Mouse (Mus musculus): ENCODE measurements around the gene Cyp4x1. TPM values are rescaled to one million over a fixed set of nuclear protein-coding genes. Genes with fewer than 3 reads are reported as not detected.

Gene Cyp4x1
- polyA plus RNA-seq, 1 experiment, result not detected

DNA sequence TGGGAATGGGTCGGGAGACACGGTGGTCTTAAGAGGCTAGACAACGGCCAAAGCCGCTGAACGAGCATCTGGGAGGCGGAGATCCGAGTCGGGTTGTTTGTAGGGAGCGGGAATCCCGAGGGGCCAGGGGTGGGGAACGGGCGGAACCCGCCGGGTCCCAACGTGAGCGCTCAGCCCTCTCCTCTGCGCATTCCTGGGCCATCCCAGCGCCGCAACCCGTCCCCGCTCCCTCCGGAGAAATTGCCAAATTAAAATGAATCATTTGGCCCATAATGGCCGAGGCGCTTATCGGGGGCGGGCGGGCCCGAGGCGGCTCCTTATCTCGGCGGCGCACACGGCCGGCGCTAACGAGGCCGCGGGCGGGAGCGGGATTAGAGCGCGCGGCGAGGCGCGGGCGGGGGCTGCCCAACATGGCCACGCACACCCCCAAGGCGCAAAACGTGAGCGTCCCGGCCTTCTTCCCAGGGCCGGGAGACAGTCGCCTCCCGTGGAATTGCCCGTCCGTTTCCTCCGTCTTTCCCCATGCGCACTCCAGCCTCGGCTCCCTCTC lies 77.6 kb downstream of the Cyp4x1 start, which contains the start of gene Tal1:
Tal1 (plus strand) TSS at position 56 of the 550 bp plus-strand sequence.
- TF ChIP-seq CTCF (IDR thresholded peaks at IDR 0.05; ENCODE audit: insufficient read depth, low read depth, low read length) (no peak), POLR2A (IDR thresholded peaks at IDR 0.05; ENCODE audit: insufficient read depth, low read depth, low read length) (no peak)
- peaks cover 8% of the 10 kb centered on the region for H3K4me1 ChIP-seq (ENCODE audit: control insufficient read depth, insufficient read depth, low read length)
- H3K27ac ChIP-seq (ENCODE audit: insufficient read depth, low read depth, low read length), result 0 out of 2 replicates have a peak within 1 kb of the TSS, but pooled peaks have one; percentile 8
- H3K4me3 ChIP-seq (ENCODE audit: insufficient read depth, low read depth, low read length), result peak within 1 kb of the TSS; percentile 22
- 2% methylated on average over 60 of the region's 60 CpGs for WGBS

Other genes with a start within 250 kb of the Cyp4x1 start
- not detected in 2 replicates for gene Foxd2, start 225.4 kb downstream of the Cyp4x1 start, polyA plus RNA-seq (2012; ENCODE audit: insufficient read depth, insufficient read length, low replicate concordance, missing spikeins)
- gene Foxe3, start 208.3 kb downstream of the Cyp4x1 start, polyA plus RNA-seq (2012; ENCODE audit: insufficient read depth, insufficient read length, low replicate concordance, missing spikeins), result not detected in 2 replicates
- not detected in 2 replicates for gene Cmpk1, start 147.0 kb downstream of the Cyp4x1 start, polyA plus RNA-seq (2012; ENCODE audit: insufficient read depth, insufficient read length, low replicate concordance, missing spikeins)
- not detected in 2 replicates for gene Stil, start 134.1 kb downstream of the Cyp4x1 start, polyA plus RNA-seq (2012; ENCODE audit: insufficient read depth, insufficient read length, low replicate concordance, missing spikeins)
- not detected in 2 replicates for gene Tal1, start 77.9 kb downstream of the Cyp4x1 start, polyA plus RNA-seq (2012; ENCODE audit: insufficient read depth, insufficient read length, low replicate concordance, missing spikeins)
- gene Pdzk1ip1, start 45.6 kb downstream of the Cyp4x1 start, polyA plus RNA-seq (2012; ENCODE audit: insufficient read depth, insufficient read length, low replicate concordance, missing spikeins), result not detected in 2 replicates
- not detected in 2 replicates for gene Cyp4a29, start 107.8 kb upstream of the Cyp4x1 start, polyA plus RNA-seq (2012; ENCODE audit: insufficient read depth, insufficient read length, low replicate concordance, missing spikeins)
- gene Cyp4a12a, start 164.8 kb upstream of the Cyp4x1 start, polyA plus RNA-seq (2012; ENCODE audit: insufficient read depth, insufficient read length, low replicate concordance, missing spikeins), result not detected in 2 replicates

All from olfactory bulb, adult 2 months (tissue).